Mouse (Mus musculus) embryonic facial prominence, embryonic 10.5 days (tissue): ENCODE measurements around the gene Prdm11. TPM values are rescaled to one million over a fixed set of nuclear protein-coding genes. Genes with fewer than 3 reads are reported as not detected.

Experiments
- DNase-seq: peaks from one replicate; pipeline ENCODE4 v3.0.0-alpha.2; 2017; ENCODE audit warnings: low spot score
- H3K27ac ChIP-seq: fragments of 300-500 bp; sonication (generic); replicated peaks from 2 replicates; pipeline ENCODE4 v1.5.1; 2016; ENCODE audit warnings: mild to moderate bottlenecking
- H3K27me3 ChIP-seq: fragments of 300-500 bp; sonication (generic); replicated peaks from 2 replicates; pipeline ENCODE4 v1.6.1; 2016; ENCODE audit warnings: low read depth, mild to moderate bottlenecking; ENCODE audit not compliant: poor library complexity, severe bottlenecking
- H3K36me3 ChIP-seq: fragments of 300-500 bp; sonication (generic); replicated peaks from 2 replicates; pipeline ENCODE4 v1.6.1; 2016; ENCODE audit warnings: mild to moderate bottlenecking, moderate library complexity
- H3K4me1 ChIP-seq: fragments of 300-500 bp; sonication (generic); 2 replicates; pipeline ENCODE4 v1.6.1; 2016
- H3K4me3 ChIP-seq: fragments of 300-500 bp; sonication (generic); 2 replicates; pipeline ENCODE4 v1.5.1; 2016; ENCODE audit warnings: mild to moderate bottlenecking, moderate library complexity
- H3K9me3 ChIP-seq: fragments of 300-500 bp; sonication (generic); 2 replicates; pipeline ENCODE4 v1.6.1; 2016; ENCODE audit warnings: mild to moderate bottlenecking
- WGBS: fragments of 180-500 bp; shearing (Covaris S2); methylation state at CpG from one replicate; pipeline ENCODE4 v1.1.7; 2016; 5-methylcytosine and 5-hydroxymethylcytosine counted together
- polyA plus RNA-seq: library from polyadenylated mRNA; unstranded; fragments of >200 nt; fragmentation: Nextera tagmentation; extraction: Ambion mirVana; gene quantifications from 2 replicates; pipeline ENCODE4 v1.2.1, GENCODE M21; 2016

Prdm11 gene
- polyA plus RNA-seq, 1 experiment from 2014 or later: 3.5 TPM

DNA sequence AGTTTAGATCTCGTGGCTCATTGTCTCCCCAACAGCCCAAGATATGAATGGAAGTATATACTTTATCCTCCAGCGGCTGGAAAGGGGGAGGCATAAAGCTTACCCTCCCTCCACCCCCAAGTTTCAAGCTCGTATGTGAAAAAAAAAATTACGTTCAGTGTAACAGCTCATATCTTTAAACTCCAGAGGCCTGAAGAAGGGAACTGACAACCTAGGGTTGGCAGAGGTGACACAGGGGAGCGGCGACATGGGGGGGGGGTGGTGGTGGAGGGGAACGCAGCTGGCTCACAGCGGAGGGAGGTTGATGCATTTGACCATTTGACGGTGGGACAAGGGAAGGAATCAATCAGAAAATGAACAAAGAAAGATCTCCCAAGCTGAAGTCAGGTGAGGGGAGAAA, 74.9 kb downstream of the Prdm11 start:
- H3K4me3 ChIP-seq: no peak overlapping the region
- H3K27me3 ChIP-seq: 0 out of 2 replicates have a peak, but pooled peaks cover 5% of the 10 kb centered on the region
- peaks cover 30% of the 10 kb centered on the region for H3K4me1 ChIP-seq
- 89% methylated on average over 9 of the region's 9 CpGs for WGBS
- peaks cover 59% of the 10 kb centered on the region for H3K36me3 ChIP-seq
- H3K27ac ChIP-seq: no peak overlapping the region
- DNase-seq: no peak
- H3K9me3 ChIP-seq: no peaks in the 10 kb centered on the region

DNA sequence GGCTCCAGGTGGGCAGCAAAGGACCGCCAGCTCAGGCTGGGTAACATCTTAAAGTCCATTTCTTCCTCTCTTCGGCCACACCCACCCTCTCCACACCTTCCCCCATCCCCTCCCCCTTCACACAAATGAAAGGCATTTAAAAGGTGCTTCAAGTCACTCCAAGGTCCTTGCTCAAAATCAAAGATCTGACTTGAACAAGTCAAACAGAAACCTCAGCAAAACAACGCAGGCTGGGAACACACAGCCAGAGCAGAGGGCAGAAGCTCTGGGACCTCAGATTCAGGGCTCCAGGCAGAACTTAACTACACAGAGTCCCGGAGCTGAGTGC, 78.2 kb downstream of the Prdm11 start:
- H3K27ac ChIP-seq: 0 out of 2 replicates have a peak overlapping the region, but pooled peaks have one; percentile 19
- 0 out of 2 replicates have a peak, but pooled peaks cover 5% of the 10 kb centered on the region for H3K27me3 ChIP-seq
- 56% methylated on average over 4 of the region's 4 CpGs for WGBS
- no peaks in the 10 kb centered on the region for H3K9me3 ChIP-seq
- H3K4me3 ChIP-seq: no peak overlapping the region
- DNase-seq: no peak
- peaks cover 22% of the 10 kb centered on the region for H3K4me1 ChIP-seq
- H3K36me3 ChIP-seq: peaks cover 26% of the 10 kb centered on the region

DNA sequence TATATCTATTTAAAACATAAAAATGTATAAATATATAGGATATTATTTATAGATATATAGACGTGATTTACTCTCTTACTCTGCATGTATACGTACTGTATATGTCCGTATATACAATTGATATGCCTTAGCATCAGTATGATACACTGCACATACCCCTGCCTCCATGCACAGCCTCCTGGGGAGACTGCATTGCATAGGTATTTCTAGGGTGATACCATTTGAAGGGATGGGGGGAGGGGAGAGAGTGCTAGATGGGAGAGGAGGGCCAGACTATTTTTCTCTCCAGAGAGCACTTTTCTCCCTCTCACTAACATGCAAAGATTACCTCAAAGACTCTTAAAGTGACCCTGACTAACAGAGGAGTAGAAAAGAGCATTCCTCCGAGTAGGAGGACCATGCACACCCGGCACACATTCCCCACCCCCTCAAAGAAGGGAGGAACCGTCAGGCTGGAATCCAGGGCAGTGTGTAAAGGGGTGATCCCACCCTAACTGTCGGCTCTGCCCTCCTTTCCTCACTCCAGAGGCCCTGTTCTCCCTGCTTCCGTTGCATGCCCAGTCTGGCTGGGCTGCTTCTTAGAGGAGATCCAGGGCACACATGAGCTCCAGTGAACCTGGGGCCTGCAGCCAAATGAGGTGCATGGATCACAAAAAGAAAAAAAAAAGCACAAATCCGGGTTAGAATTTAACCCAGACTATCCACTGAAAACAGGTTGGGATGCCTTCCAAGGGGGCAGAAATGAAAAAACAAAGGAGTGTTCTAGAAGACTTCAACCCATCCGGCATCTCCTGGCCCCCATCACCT, 78.7 kb downstream of the Prdm11 start:
- 29% methylated on average over 10 of the region's 10 CpGs for WGBS
- Histone ChIP-seq H3K27me3 (0 out of 2 replicates have a peak, but pooled peaks cover 5% of the 10 kb centered on the region), H3K4me3 (no peak overlapping the region), H3K36me3 (peaks cover 21% of the 10 kb centered on the region), H3K9me3 (no peaks in the 10 kb centered on the region), H3K4me1 (peaks cover 22% of the 10 kb centered on the region), H3K27ac (0 out of 2 replicates have a peak overlapping the region, but pooled peaks have one; percentile 19)
- no peak for DNase-seq

DNA sequence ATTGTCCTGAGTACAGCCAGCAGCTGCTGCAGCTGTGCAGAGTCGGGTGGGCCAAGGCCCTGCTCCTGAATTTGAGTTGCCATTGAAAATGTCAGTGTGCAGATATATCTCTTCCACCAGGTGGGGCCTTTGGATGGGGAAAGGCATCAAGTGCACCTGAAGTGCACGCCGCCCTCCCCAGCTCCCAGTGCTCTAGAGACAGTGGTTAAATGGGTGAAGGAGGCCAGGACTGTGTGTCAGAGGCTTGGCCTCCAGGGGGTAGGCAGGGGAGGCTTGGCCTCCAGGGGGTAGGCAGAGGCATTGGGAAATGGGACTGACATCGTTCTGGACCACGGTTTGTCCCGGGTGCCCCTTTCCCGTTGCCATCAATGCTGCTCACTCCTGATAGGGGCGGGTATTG, 79.7 kb downstream of the Prdm11 start:
- 52% methylated on average over 8 of the region's 8 CpGs for WGBS
- Histone ChIP-seq H3K27me3 (0 out of 2 replicates have a peak, but pooled peaks cover 5% of the 10 kb centered on the region), H3K27ac (no peak overlapping the region), H3K36me3 (peaks cover 13% of the 10 kb centered on the region), H3K9me3 (no peaks in the 10 kb centered on the region), H3K4me3 (no peak overlapping the region), H3K4me1 (peaks cover 22% of the 10 kb centered on the region)
- DNase-seq: no peak

DNA sequence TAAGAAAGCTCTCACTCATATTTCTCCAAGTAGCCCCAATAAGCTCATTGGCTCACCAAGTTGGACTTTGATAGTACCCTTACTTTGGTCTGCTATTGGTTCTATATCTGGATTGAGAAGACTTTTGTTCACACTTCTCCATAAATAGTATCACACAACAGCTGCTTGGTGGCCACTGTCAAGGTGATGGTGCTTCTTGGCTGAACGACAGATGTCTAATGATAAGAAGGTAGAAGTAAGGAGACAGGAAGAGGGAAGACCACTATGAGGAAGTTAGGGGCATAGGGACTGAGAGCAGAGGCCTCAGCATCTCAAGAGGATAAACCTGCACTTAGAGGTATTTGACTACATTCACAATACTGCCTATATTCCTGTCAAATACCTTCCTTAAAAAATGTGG, 81.6 kb downstream of the Prdm11 start:
- H3K4me1 ChIP-seq: peaks cover 22% of the 10 kb centered on the region
- peaks cover 6% of the 10 kb centered on the region; the same call in 1 of the 2 replicates for H3K36me3 ChIP-seq
- no peak overlapping the region for H3K4me3 ChIP-seq
- H3K9me3 ChIP-seq: no peaks in the 10 kb centered on the region
- no peak overlapping the region for H3K27ac ChIP-seq
- 94% methylated on average over 1 of the region's 1 CpGs for WGBS
- no peak for DNase-seq
- H3K27me3 ChIP-seq: 0 out of 2 replicates have a peak, but pooled peaks cover 5% of the 10 kb centered on the region

DNA sequence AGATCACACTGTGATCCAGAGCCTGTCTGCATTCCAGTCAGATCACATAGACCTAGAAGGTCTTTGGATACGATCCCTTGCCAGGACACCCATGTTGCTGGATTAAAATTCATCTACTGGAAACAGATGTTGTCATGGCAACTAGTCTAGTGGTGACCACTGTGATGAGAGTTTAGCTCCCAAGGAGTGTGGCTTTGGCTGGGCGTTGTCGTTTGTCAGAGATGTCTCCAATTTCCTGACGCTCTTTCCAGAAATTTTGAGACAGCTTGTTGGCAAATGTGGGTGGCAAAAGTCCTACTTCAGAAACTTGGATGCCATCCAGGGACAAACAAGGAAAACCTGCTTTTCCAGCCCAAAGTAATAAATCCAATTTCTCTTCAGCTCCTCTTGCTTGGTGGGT, 87.3 kb downstream of the Prdm11 start:
- no peak for DNase-seq
- Histone ChIP-seq H3K4me3 (no peak overlapping the region), H3K4me1 (peaks cover 4% of the 10 kb centered on the region; the same call in 1 of the 2 replicates), H3K27ac (no peak overlapping the region), H3K9me3 (no peaks in the 10 kb centered on the region), H3K27me3 (no peaks in the 10 kb centered on the region), H3K36me3 (no peaks in the 10 kb centered on the region)
- WGBS: 89% methylated on average over 4 of the region's 4 CpGs

DNA sequence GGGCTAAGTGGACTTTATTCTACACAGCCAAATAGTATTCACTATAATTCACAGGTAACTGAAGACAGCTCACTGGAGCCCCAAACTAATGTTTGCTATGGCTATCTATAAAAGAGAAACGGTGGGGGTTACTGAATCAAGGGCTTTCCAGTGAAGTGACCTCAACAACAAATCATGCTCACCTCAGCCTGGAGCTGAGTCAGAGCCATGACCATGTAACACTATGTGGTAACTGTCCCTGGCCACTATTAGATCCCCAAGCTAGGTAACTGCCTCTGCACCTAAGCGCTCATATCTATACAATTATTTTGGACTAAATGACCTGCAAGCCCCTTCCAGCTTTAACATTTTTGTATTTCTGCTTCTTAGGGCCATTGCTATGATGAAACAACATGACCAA, 89.0 kb downstream of the Prdm11 start:
- Histone ChIP-seq H3K27me3 (no peaks in the 10 kb centered on the region), H3K36me3 (no peaks in the 10 kb centered on the region)

DNA sequence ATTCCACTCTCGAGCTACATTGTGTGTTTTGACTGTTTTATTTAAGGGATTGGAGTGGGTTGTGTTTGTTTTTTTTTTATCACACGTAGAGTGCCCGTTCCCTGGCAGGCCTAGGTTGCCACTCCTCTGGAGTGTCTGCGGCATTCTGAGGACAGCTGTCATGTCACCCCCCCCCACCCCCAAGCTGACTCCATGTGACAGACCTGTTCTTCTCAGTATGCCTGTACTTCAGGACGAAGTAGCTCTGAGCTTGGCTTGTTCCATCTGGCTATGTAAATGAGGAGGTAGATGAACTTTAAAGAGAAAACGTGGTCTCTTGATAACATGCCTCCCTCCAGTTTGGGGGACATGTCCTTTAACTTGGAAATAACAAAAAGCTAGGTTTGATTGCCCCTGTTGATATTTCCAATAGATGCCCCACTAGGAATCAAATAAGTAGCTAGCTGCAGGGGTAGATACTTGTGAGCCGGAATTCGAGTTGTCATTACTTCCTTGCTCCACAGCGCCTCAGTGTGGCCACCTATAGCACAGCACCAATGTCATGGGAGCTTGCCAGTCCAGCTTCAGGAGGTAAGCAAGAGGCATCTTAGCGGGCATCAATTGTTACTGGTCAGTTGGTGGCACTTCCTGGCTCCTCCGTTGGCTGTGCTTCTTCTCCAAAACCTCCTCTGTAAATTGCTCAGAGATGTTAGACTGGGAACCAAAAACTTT, 91.4 kb downstream of the Prdm11 start:
- DNase-seq: peak; percentile 74
- Histone ChIP-seq H3K9me3 (no peaks in the 10 kb centered on the region), H3K4me3 (no peak overlapping the region), H3K27me3 (no peaks in the 10 kb centered on the region), H3K4me1 (peaks cover 12% of the 10 kb centered on the region), H3K36me3 (no peaks in the 10 kb centered on the region), H3K27ac (no peak overlapping the region)
- WGBS: 39% methylated on average over 11 of the region's 11 CpGs

More for the DNA sequence above, 89.0 kb downstream of the Prdm11 start:
- 84% methylated on average over 2 of the region's 2 CpGs for WGBS
- peaks cover 4% of the 10 kb centered on the region; the same call in 1 of the 2 replicates for H3K4me1 ChIP-seq
- DNase-seq: no peak
- no peaks in the 10 kb centered on the region for H3K9me3 ChIP-seq
- no peak overlapping the region for H3K27ac ChIP-seq
- no peak overlapping the region for H3K4me3 ChIP-seq

DNA sequence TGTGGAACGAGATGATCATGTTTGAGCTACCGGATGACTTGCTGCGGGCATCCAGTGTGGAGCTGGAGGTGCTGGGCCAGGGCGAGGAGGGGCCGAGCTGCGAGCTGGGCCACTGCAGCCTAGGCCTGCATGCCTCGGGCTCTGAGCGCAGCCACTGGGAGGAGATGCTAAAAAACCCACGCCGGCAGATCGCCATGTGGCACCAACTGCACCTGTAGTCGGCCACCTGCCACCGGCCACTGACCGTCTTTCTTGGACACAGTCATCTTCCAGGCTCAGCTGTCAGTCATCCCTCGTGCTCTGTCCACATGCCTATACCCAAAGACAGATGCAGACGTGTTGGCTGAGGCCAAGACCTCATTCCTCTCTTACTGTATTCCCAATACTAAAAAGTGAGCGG, 92.5 kb downstream of the Prdm11 start:
- DNase-seq: no peak
- 91% methylated on average over 17 of the region's 17 CpGs for WGBS

DNA sequence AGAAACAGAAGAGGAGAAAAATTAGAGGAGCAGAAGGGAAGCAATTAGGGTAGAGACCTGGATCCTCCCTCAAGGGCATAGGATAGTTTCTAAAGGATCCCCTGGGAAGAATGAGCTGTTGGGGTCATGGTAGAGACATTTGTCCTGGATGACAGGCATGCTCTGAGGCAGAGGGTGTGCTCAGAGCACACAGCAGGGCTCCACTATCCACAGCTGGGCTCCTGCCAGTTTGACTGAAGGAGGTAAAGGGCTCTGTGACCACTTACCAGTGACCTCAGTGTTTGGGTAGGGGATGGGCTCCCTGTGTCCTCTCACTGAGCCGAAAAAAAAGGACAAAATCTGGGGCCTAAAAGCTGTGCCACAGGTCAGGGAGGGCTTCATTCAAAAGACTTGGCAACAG, 96.4 kb downstream of the Prdm11 start:
- H3K27me3 ChIP-seq: peaks cover 16% of the 10 kb centered on the region; the same call in 1 of the 2 replicates
- no peaks in the 10 kb centered on the region for H3K36me3 ChIP-seq
- H3K9me3 ChIP-seq: no peaks in the 10 kb centered on the region
- no peak overlapping the region for H3K27ac ChIP-seq
- 28% methylated on average over 1 of the region's 1 CpGs for WGBS
- peaks cover 35% of the 10 kb centered on the region for H3K4me1 ChIP-seq
- DNase-seq: no peak
- no peak overlapping the region for H3K4me3 ChIP-seq

More for the DNA sequence above, 92.5 kb downstream of the Prdm11 start:
- peak overlapping the region; percentile 30; the same call in 1 of the 2 replicates for H3K27ac ChIP-seq
- no peaks in the 10 kb centered on the region for H3K27me3 ChIP-seq
- H3K36me3 ChIP-seq: no peaks in the 10 kb centered on the region
- peaks cover 24% of the 10 kb centered on the region for H3K4me1 ChIP-seq
- H3K4me3 ChIP-seq: no peak overlapping the region
- no peaks in the 10 kb centered on the region for H3K9me3 ChIP-seq

DNA sequence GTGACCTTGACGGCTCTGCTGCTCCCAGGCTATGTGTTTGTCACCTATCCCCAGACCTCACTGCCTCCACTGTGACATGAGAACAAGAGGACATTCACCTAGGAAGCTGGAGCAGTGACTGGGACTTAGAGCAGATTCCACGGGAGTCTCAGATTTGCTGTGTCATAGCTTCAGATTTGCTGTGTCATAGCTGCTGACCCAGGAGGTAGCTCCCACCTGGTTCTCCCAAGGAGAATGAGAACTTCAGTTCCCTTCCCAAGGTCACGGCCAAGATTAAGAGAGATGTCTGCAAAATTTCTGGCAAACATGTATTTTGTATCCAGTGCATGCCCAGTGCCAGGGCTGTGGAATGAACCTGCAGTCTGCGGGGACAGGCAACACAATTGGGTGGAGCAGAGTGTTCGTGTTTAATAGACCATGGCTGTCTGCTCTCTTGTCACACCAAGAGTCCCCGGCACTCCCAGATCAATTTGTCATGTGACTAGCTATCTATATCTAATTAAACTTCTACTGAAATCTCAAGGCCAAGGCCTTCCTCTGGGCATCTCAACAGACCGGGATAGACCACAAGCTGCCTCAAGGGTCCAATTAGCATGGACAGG, 97.2 kb downstream of the Prdm11 start:
- WGBS: 53% methylated on average over 7 of the region's 7 CpGs
- Histone ChIP-seq H3K36me3 (no peaks in the 10 kb centered on the region), H3K4me1 (peaks cover 35% of the 10 kb centered on the region), H3K4me3 (peak overlapping the region; percentile 25; the same call in 1 of the 2 replicates), H3K27ac (peak overlapping the region; percentile 32; the same call in 1 of the 2 replicates), H3K9me3 (no peaks in the 10 kb centered on the region), H3K27me3 (peaks cover 16% of the 10 kb centered on the region; the same call in 1 of the 2 replicates)
- no peak for DNase-seq

DNA sequence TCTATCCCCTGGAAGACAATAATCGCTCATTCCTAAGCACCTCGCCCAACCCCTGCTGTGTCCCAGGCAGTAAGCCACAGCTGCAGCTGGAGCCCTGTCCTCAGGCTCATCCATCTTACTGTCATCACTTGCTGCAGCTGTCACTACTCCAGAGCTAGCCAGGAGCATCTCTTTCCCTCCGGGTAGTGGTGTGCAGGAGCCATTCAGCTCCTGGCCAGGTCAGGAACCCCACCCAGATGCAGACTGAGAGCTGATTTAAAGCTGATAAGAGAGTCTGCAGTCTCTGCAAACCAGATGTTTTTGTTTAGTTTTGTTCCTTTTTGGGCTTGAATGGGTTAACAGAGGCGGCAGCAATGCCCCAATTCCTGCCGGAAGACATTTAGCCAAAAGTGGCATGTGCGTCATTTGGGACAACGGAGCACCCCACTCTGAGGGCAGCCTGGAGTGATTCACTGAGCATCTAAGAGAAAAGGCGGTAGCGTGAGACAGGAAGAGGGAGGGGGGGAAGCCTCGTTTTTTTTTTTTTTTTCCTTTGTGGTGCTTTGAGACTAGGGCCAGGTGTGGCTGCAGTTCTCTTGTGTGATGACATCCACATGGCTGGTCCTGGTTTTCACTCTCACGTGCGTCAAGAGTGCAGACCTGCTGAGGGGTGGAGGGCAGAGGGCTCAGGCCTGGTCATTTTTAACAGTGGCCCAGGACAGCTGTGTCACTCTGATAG, 97.8 kb downstream of the Prdm11 start:
- Histone ChIP-seq H3K27me3 (peaks cover 16% of the 10 kb centered on the region; the same call in 1 of the 2 replicates), H3K9me3 (no peaks in the 10 kb centered on the region), H3K4me3 (peak overlapping the region; percentile 25; the same call in 1 of the 2 replicates), H3K4me1 (peaks cover 35% of the 10 kb centered on the region), H3K27ac (peak overlapping the region; percentile 32; the same call in 1 of the 2 replicates), H3K36me3 (no peaks in the 10 kb centered on the region)
- 5% methylated on average over 12 of the region's 12 CpGs for WGBS
- DNase-seq: peak; percentile 36
